ENCODE assay signal across 12 mouse cellular contexts in the genomic region with DNA sequence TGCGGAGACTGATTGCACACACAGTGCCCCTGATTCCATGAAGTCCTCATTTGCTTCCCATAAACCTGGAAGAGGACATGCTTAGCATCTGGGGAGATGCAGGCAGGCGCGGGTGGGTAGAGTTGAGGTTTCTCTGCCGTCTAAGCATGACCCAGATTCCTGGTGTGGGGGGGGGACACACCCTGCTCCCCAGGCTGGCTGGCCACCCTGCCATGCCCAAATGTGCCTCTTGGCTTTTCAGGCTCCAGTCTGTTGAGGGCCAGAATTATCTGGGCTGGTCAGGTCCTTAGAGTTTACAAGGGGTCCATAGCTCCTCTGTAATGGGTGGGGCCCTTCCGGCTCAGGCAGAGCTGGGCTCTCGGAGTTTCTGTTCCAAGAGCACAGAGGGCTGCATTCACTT. TPM values are rescaled to one million over a fixed set of nuclear protein-coding genes. Genes with fewer than 3 reads are reported as not detected.
A peak's percentile ranks its signal among the peaks of the same experiment; 100 is the strongest.
DNase-seq lines count a peak whose midpoint lies in the region; ATAC-seq lines count a peak whose summit lies in the region.
"Had no signal": no experiment of that assay in that cellular context is flagged by ENCODE, and none has a peak within 500 bp of the region (broad histone marks: within the 10 kb centered on the region; RNA-seq: fewer than 3 reads in every experiment).

No protein-coding gene starts in this region.

- H3K9me3 ChIP-seq in limb, embryonic 13.5 days = peaks cover 7% of the 10 kb centered on the region; the same call in 1 of the 2 replicates
- H3K9me3 ChIP-seq in limb, embryonic 10.5 days (replicated peaks) = no peaks in the 10 kb centered on the region
- no peaks in the 10 kb centered on the region; the same call in 1 of the 2 replicates for H3K9me3 ChIP-seq in embryonic facial prominence, embryonic 11.5 days (replicated peaks; ENCODE audit: control insufficient read depth, low read length)
- H3K9me3 ChIP-seq in hindbrain, embryonic 14.5 days (ENCODE audit: control insufficient read depth, low read length) = no peaks in the 10 kb centered on the region
- H3K9me3 ChIP-seq in neural tube, embryonic 13.5 days = no peaks in the 10 kb centered on the region
- H3K9me3 ChIP-seq: lung, embryonic 15.5 days had no signal

- no peak overlapping the region for H3K27ac ChIP-seq in limb, embryonic 13.5 days
- H3K27ac ChIP-seq in limb, embryonic 10.5 days = no peak overlapping the region
- H3K27ac ChIP-seq in embryonic facial prominence, embryonic 11.5 days (replicated peaks; ENCODE audit: low read depth, low read length) = no peak overlapping the region
- H3K27ac ChIP-seq in hindbrain, embryonic 14.5 days = no peak overlapping the region
- peak overlapping the region; percentile 92 for H3K27ac ChIP-seq in neural tube, embryonic 13.5 days (replicated peaks)
- H3K27ac ChIP-seq: kidney, postnatal 0 days; lung, embryonic 15.5 days had no signal

- H3K27me3 ChIP-seq in limb, embryonic 13.5 days = peaks cover 77% of the 10 kb centered on the region
- H3K27me3 ChIP-seq in limb, embryonic 10.5 days (ENCODE audit: low read depth, poor library complexity, severe bottlenecking) = peaks cover 72% of the 10 kb centered on the region
- H3K27me3 ChIP-seq in embryonic facial prominence, embryonic 11.5 days (ENCODE audit: control insufficient read depth, insufficient read depth, low read length) = peaks cover 24% of the 10 kb centered on the region
- H3K27me3 ChIP-seq in hindbrain, embryonic 14.5 days (ENCODE audit: control insufficient read depth, insufficient read depth, low read length) = no peaks in the 10 kb centered on the region
- no peaks in the 10 kb centered on the region for H3K27me3 ChIP-seq in neural tube, embryonic 13.5 days

- H3K4me1 ChIP-seq in limb, embryonic 13.5 days = peaks cover 9% of the 10 kb centered on the region
- H3K4me1 ChIP-seq in limb, embryonic 10.5 days = peaks cover 22% of the 10 kb centered on the region
- H3K4me1 ChIP-seq in embryonic facial prominence, embryonic 11.5 days (ENCODE audit: control insufficient read depth, insufficient read depth, low read length) = no peaks in the 10 kb centered on the region
- H3K4me1 ChIP-seq in hindbrain, embryonic 14.5 days (replicated peaks; ENCODE audit: control insufficient read depth, insufficient read depth, low read length) = peaks cover 30% of the 10 kb centered on the region
- H3K4me1 ChIP-seq in neural tube, embryonic 13.5 days (replicated peaks) = peaks cover 47% of the 10 kb centered on the region

- DNase-seq in limb, embryonic 10.5 days (ENCODE audit: low spot score) = no peak
- no peak for DNase-seq in embryonic facial prominence, embryonic 11.5 days (ENCODE audit: low spot score)
- no peak for DNase-seq in hindbrain, embryonic 14.5 days (ENCODE audit: low spot score)
- DNase-seq in heart, postnatal 36 days = no peak
- no peak for DNase-seq in adrenal gland, postnatal 10 days
- DNase-seq: thymus, adult 18-20 months had no signal

- WGBS in limb, embryonic 13.5 days = 63% methylated on average over 6 of the region's 6 CpGs
- 83% methylated on average over 6 of the region's 6 CpGs for WGBS in limb, embryonic 10.5 days
- 82% methylated on average over 6 of the region's 6 CpGs for WGBS in embryonic facial prominence, embryonic 11.5 days
- WGBS in hindbrain, embryonic 14.5 days = 66% methylated on average over 6 of the region's 6 CpGs
- WGBS in neural tube, embryonic 13.5 days = 55% methylated on average over 6 of the region's 6 CpGs

- no peak for ATAC-seq in limb, embryonic 13.5 days (ENCODE audit: low FRiP score, low read depth)
- ATAC-seq in embryonic facial prominence, embryonic 11.5 days (replicated peaks; ENCODE audit: insufficient number of reproducible peaks, low FRiP score, low TSS enrichment, low read depth) = no peak
- ATAC-seq in hindbrain, embryonic 14.5 days (ENCODE audit: low FRiP score) = no peak
- ATAC-seq in neural tube, embryonic 13.5 days (ENCODE audit: low read depth) = no peak
- ATAC-seq in granulocyte monocyte progenitor cell, adult 5-6 weeks (replicated peaks; ENCODE audit: poor library complexity, severe bottlenecking) = no peak

- H3K36me3 ChIP-seq in limb, embryonic 13.5 days = no peaks in the 10 kb centered on the region
- no peaks in the 10 kb centered on the region for H3K36me3 ChIP-seq in limb, embryonic 10.5 days
- no peaks in the 10 kb centered on the region for H3K36me3 ChIP-seq in embryonic facial prominence, embryonic 11.5 days (replicated peaks; ENCODE audit: control insufficient read depth, insufficient read depth, low read depth, low read length)
- peaks cover 10% of the 10 kb centered on the region for H3K36me3 ChIP-seq in hindbrain, embryonic 14.5 days (replicated peaks; ENCODE audit: control insufficient read depth, insufficient read depth)
- H3K36me3 ChIP-seq in neural tube, embryonic 13.5 days = peaks cover 31% of the 10 kb centered on the region
- H3K36me3 ChIP-seq: lung, embryonic 15.5 days had no signal

- H3K9ac ChIP-seq in limb, embryonic 13.5 days = no peak overlapping the region
- 0 out of 2 replicates have a peak overlapping the region, but pooled peaks have one; percentile 18 for H3K9ac ChIP-seq in embryonic facial prominence, embryonic 11.5 days (replicated peaks; ENCODE audit: low read length)
- peak overlapping the region; percentile 92 for H3K9ac ChIP-seq in hindbrain, embryonic 14.5 days
- H3K9ac ChIP-seq in neural tube, embryonic 13.5 days = peak overlapping the region; percentile 94
- H3K9ac ChIP-seq: lung, embryonic 15.5 days had no signal

- H3K4me2 ChIP-seq in limb, embryonic 13.5 days (replicated peaks) = peak overlapping the region; percentile 94; the same call in 1 of the 2 replicates
- H3K4me2 ChIP-seq in embryonic facial prominence, embryonic 11.5 days (ENCODE audit: low read depth, low read length) = no peak overlapping the region
- H3K4me2 ChIP-seq in hindbrain, embryonic 14.5 days (replicated peaks) = peak overlapping the region; percentile 84
- H3K4me2 ChIP-seq in neural tube, embryonic 13.5 days = peak overlapping the region; percentile 80
- H3K4me2 ChIP-seq: lung, embryonic 15.5 days had no signal

- H3K4me3 ChIP-seq in limb, embryonic 13.5 days = peak overlapping the region; percentile 59; the same call in 1 of the 2 replicates
- H3K4me3 ChIP-seq in limb, embryonic 10.5 days = no peak overlapping the region
- H3K4me3 ChIP-seq in embryonic facial prominence, embryonic 11.5 days (ENCODE audit: low read depth, low read length) = no peak overlapping the region
- H3K4me3 ChIP-seq in hindbrain, embryonic 14.5 days (replicated peaks; ENCODE audit: low read length) = peak overlapping the region; percentile 86
- H3K4me3 ChIP-seq in neural tube, embryonic 13.5 days = peak overlapping the region; percentile 70
- H3K4me3 ChIP-seq: lung, embryonic 15.5 days; myocyte had no signal

- intact Hi-C loops in heart, postnatal 36 days (cut with DNase I) = no loop called here

RNA-seq across cellular contexts. Expression of a gene that starts 28.7 kb away (rescaled TPM):
- polyA plus RNA-seq in limb, embryonic 13.5 days (2015; fragmentation: Nextera tagmentation; extraction: Ambion mirVana) = 9.3 and 10.4 TPM in 2 replicates
- polyA plus RNA-seq in limb, embryonic 10.5 days (2016; fragmentation: Nextera tagmentation; extraction: Ambion mirVana) = 5.9 and 6.4 TPM in 2 replicates
- 4.9 and 6.0 TPM in 2 replicates for polyA plus RNA-seq in embryonic facial prominence, embryonic 11.5 days (2014; fragmentation: Nextera tagmentation; extraction: Ambion mirVana)
- 14.1 and 18.5 TPM in 2 replicates for polyA plus RNA-seq in hindbrain, embryonic 14.5 days (2014; fragmentation: Nextera tagmentation; extraction: Ambion mirVana)
- 20.0 and 25.2 TPM in 2 replicates for polyA plus RNA-seq in neural tube, embryonic 13.5 days (2015; fragmentation: Nextera tagmentation; extraction: Ambion mirVana)
- 1 to 10 TPM; 1.7 to 4.4 TPM for total RNA-seq in heart, postnatal 36 days (2021)
- 1 to 10 TPM; 5.3 to 9.5 TPM for total RNA-seq in adrenal gland, postnatal 10 days (2021)
- 1.5 and 6.3 TPM in 2 replicates for total RNA-seq in granulocyte monocyte progenitor cell, adult 5-6 weeks (2014; fragmentation: Nextera tagmentation)
- total RNA-seq in granulocyte monocyte progenitor cell, adult 5-6 weeks (2017) = 0.57 and 7.0 TPM in 2 replicates

Comparison
In these comparisons a context has a peak if more than half of its experiments do, and no peak if none do; other contexts are left out.
1. H3K4me3 ChIP-seq: peak in limb, embryonic 13.5 days (single experiment), hindbrain, embryonic 14.5 days (single experiment) and neural tube, embryonic 13.5 days (single experiment); none in limb, embryonic 10.5 days (single experiment) and embryonic facial prominence, embryonic 11.5 days (single experiment).